Mouse (Mus musculus): ENCODE data around the gene Myl6b. TPM values are rescaled to one million over a fixed set of nuclear protein-coding genes. Genes with fewer than 3 reads are reported as not detected.
"Not testable (repeated sequence)": the region's sequence is repeated elsewhere in the genome, so short reads cannot be mapped to it uniquely, and the experiment has no call there.

Myl6b gene
- polyA plus RNA-seq, 1 experiment from 2014 or later: 2.4 TPM

DNA sequence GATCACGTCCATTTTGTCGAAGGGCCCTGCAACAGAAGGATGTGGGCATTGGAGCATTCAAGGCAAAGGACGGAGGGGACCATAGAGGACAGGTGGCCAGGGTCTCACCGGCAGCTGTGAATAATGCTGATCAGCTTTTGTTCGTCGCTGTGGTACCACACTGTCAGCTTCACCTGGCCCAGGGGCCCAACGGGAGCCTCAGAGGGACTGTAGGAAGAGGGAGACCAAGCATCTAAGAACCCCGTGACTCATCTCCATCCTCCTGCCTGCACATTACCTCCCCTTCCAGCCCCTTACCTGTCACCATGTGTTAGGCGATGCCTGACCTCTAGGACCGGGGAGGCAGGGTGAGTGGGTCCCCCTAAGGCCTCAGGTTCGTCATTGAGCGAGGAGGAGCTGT lies 13.3 kb upstream of the Myl6b start:
- no peak overlapping the region for H3K9ac ChIP-seq
- no peak overlapping the region for H3K4me2 ChIP-seq (replicated peaks)
- no peaks in the 10 kb centered on the region for H3K9me3 ChIP-seq
- H3K36me3 ChIP-seq: 0 out of 2 replicates have a peak, but pooled peaks cover 14% of the 10 kb centered on the region
- H3K27ac ChIP-seq: no peak overlapping the region
- ATAC-seq: no peak
- no peak overlapping the region for H3K4me3 ChIP-seq (replicated peaks)
- WGBS: 90% methylated on average over 12 of the region's 12 CpGs
- H3K27me3 ChIP-seq (replicated peaks): no peaks in the 10 kb centered on the region
- no peaks in the 10 kb centered on the region for H3K4me1 ChIP-seq (replicated peaks)

- Histone ChIP-seq H3K4me1 (replicated peaks) (no peaks in the 10 kb centered on the region), H3K9me3 (no peaks in the 10 kb centered on the region), H3K27ac (no peak overlapping the region)
Observed at GRCm38 (mm10) chr10:128511189-128511588, 12.7 kb upstream of the Myl6b start.

GRCm38 (mm10) chr10:128510301-128510700 lies 11.8 kb upstream of the Myl6b start:
- Histone ChIP-seq H3K9ac (no peak overlapping the region), H3K9me3 (no peaks in the 10 kb centered on the region), H3K4me1 (replicated peaks) (no peaks in the 10 kb centered on the region), H3K4me3 (replicated peaks) (no peak overlapping the region), H3K27me3 (replicated peaks) (no peaks in the 10 kb centered on the region), H3K27ac (no peak overlapping the region), H3K36me3 (0 out of 2 replicates have a peak, but pooled peaks cover 11% of the 10 kb centered on the region), H3K4me2 (replicated peaks) (no peak overlapping the region)
- 85% methylated on average over 11 of the region's 11 CpGs for WGBS
- ATAC-seq: no peak

More at GRCm38 (mm10) chr10:128511189-128511588, 12.7 kb upstream of the Myl6b start:
- H3K4me3 ChIP-seq (replicated peaks): no peak overlapping the region
- 0 out of 2 replicates have a peak, but pooled peaks cover 14% of the 10 kb centered on the region for H3K36me3 ChIP-seq
- ATAC-seq: no peak
- H3K27me3 ChIP-seq (replicated peaks): no peaks in the 10 kb centered on the region
- no peak overlapping the region for H3K4me2 ChIP-seq (replicated peaks)
- WGBS: 89% methylated on average over 9 of the region's 9 CpGs
- H3K9ac ChIP-seq: no peak overlapping the region

- no peak overlapping the region for H3K27ac ChIP-seq
- 66% methylated on average over 4 of the region's 4 CpGs for WGBS
- no peaks in the 10 kb centered on the region for H3K27me3 ChIP-seq (replicated peaks)
- H3K9me3 ChIP-seq: no peaks in the 10 kb centered on the region
- no peak overlapping the region for H3K9ac ChIP-seq
- H3K36me3 ChIP-seq: 0 out of 2 replicates have a peak, but pooled peaks cover 8% of the 10 kb centered on the region
- ATAC-seq: no peak
- H3K4me2 ChIP-seq (replicated peaks): no peak overlapping the region
- H3K4me3 ChIP-seq (replicated peaks): no peak overlapping the region
- H3K4me1 ChIP-seq (replicated peaks): 0 out of 2 replicates have a peak, but pooled peaks cover 2% of the 10 kb centered on the region
Observed at GRCm38 (mm10) chr10:128509831-128510230, 11.3 kb upstream of the Myl6b start.

GRCm38 (mm10) chr10:128509203-128509602 lies 10.7 kb upstream of the Myl6b start:
- WGBS: 91% methylated on average over 9 of the region's 9 CpGs
- no peak overlapping the region for H3K27ac ChIP-seq
- no peak overlapping the region for H3K9ac ChIP-seq
- H3K27me3 ChIP-seq (replicated peaks): no peaks in the 10 kb centered on the region
- H3K9me3 ChIP-seq: no peaks in the 10 kb centered on the region
- no peak for ATAC-seq
- 0 out of 2 replicates have a peak, but pooled peaks cover 4% of the 10 kb centered on the region for H3K4me1 ChIP-seq (replicated peaks)
- H3K4me2 ChIP-seq (replicated peaks): no peak overlapping the region
- H3K4me3 ChIP-seq (replicated peaks): no peak overlapping the region
- 0 out of 2 replicates have a peak, but pooled peaks cover 7% of the 10 kb centered on the region for H3K36me3 ChIP-seq

GRCm38 (mm10) chr10:128508260-128508659 lies 9.8 kb upstream of the Myl6b start:
- Histone ChIP-seq H3K9me3 (no peaks in the 10 kb centered on the region), H3K4me2 (replicated peaks) (no peak overlapping the region), H3K4me3 (replicated peaks) (no peak overlapping the region), H3K36me3 (0 out of 2 replicates have a peak, but pooled peaks cover 7% of the 10 kb centered on the region), H3K27ac (peak overlapping the region; percentile 9; the same call in 1 of the 2 replicates), H3K9ac (no peak overlapping the region), H3K4me1 (replicated peaks) (0 out of 2 replicates have a peak, but pooled peaks cover 4% of the 10 kb centered on the region), H3K27me3 (replicated peaks) (no peaks in the 10 kb centered on the region)
- 62% methylated on average over 9 of the region's 9 CpGs for WGBS
- ATAC-seq: no peak

GRCm38 (mm10) chr10:128505974-128506373 lies 7.5 kb upstream of the Myl6b start:
- Histone ChIP-seq H3K36me3 (no peaks in the 10 kb centered on the region), H3K9ac (no peak overlapping the region), H3K4me1 (replicated peaks) (peaks cover 11% of the 10 kb centered on the region), H3K4me2 (replicated peaks) (no peak overlapping the region), H3K27me3 (replicated peaks) (no peaks in the 10 kb centered on the region), H3K9me3 (no peaks in the 10 kb centered on the region), H3K4me3 (replicated peaks) (no peak overlapping the region), H3K27ac (no peak overlapping the region)
- WGBS: 94% methylated on average over 14 of the region's 14 CpGs
- ATAC-seq: no peak

DNA sequence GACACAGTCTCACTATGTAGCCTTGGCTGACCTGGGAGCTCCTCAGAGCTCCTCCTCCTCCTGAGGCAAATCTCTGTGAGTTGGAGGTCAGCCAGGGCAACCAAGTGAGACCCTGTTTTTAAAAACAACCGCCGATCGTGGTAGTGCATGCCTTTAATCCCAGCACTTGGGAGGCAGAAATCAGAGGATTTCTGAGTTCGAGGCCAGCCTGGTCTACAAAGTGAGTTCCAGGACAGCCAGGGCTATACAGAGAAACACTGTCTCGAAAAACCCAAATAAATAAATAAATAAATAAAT lies 6.8 kb upstream of the Myl6b start:
- not testable (repeated sequence) for H3K4me2 ChIP-seq (replicated peaks); H3K27ac ChIP-seq; ATAC-seq; H3K9ac ChIP-seq; H3K27me3 ChIP-seq (replicated peaks); H3K36me3 ChIP-seq; H3K9me3 ChIP-seq; H3K4me3 ChIP-seq (replicated peaks)
- WGBS: 90% methylated on average over 5 of the region's 5 CpGs
- H3K4me1 ChIP-seq (replicated peaks): peaks cover 11% of the 10 kb centered on the region

GRCm38 (mm10) chr10:128504641-128505370 lies 6.3 kb upstream of the Myl6b start:
- H3K27me3 ChIP-seq (replicated peaks): no peaks in the 10 kb centered on the region
- H3K9ac ChIP-seq: no peak overlapping the region
- H3K27ac ChIP-seq: no peak overlapping the region
- WGBS: 61% methylated on average over 9 of the region's 9 CpGs
- H3K9me3 ChIP-seq: no peaks in the 10 kb centered on the region
- H3K36me3 ChIP-seq: no peaks in the 10 kb centered on the region
- H3K4me1 ChIP-seq (replicated peaks): peaks cover 11% of the 10 kb centered on the region
- ATAC-seq: 0 out of 2 replicates have a peak, but pooled peaks have one; percentile 9
- no peak overlapping the region for H3K4me2 ChIP-seq (replicated peaks)
- H3K4me3 ChIP-seq (replicated peaks): no peak overlapping the region

GRCm38 (mm10) chr10:128504012-128504411 lies 5.5 kb upstream of the Myl6b start:
- Histone ChIP-seq H3K36me3 (no peaks in the 10 kb centered on the region), H3K9me3 (no peaks in the 10 kb centered on the region), H3K4me1 (replicated peaks) (peaks cover 11% of the 10 kb centered on the region), H3K27ac (no peak overlapping the region), H3K27me3 (replicated peaks) (no peaks in the 10 kb centered on the region), H3K9ac (no peak overlapping the region), H3K4me2 (replicated peaks) (no peak overlapping the region), H3K4me3 (replicated peaks) (no peak overlapping the region)
- WGBS: 64% methylated on average over 3 of the region's 3 CpGs
- ATAC-seq: no peak

- WGBS: 81% methylated on average over 8 of the region's 8 CpGs
- Histone ChIP-seq H3K4me2 (replicated peaks) (no peak overlapping the region), H3K27ac (no peak overlapping the region), H3K4me3 (replicated peaks) (no peak overlapping the region), H3K4me1 (replicated peaks) (peaks cover 11% of the 10 kb centered on the region), H3K9me3 (no peaks in the 10 kb centered on the region), H3K9ac (no peak overlapping the region), H3K27me3 (replicated peaks) (no peaks in the 10 kb centered on the region), H3K36me3 (no peaks in the 10 kb centered on the region)
- ATAC-seq: no peak
Observed at GRCm38 (mm10) chr10:128503532-128503931, 5.0 kb upstream of the Myl6b start.

GRCm38 (mm10) chr10:128502341-128502740 lies 3.9 kb upstream of the Myl6b start:
- no peaks in the 10 kb centered on the region for H3K36me3 ChIP-seq
- H3K9me3 ChIP-seq: no peaks in the 10 kb centered on the region
- ATAC-seq: no peak
- no peak overlapping the region for H3K4me2 ChIP-seq (replicated peaks)
- H3K4me3 ChIP-seq (replicated peaks): no peak overlapping the region
- no peaks in the 10 kb centered on the region for H3K27me3 ChIP-seq (replicated peaks)
- H3K27ac ChIP-seq: 0 out of 2 replicates have a peak overlapping the region, but pooled peaks have one; percentile 36
- 48% methylated on average over 5 of the region's 5 CpGs for WGBS
- peaks cover 14% of the 10 kb centered on the region for H3K4me1 ChIP-seq (replicated peaks)
- no peak overlapping the region for H3K9ac ChIP-seq

Measured in intestine, embryonic 15.5 days (tissue).